Mouse (Mus musculus) stomach, postnatal 0 days (tissue): ENCODE results near the gene Rhog.

Source experiments
- CTCF ChIP-seq: IDR thresholded peaks from 2 replicates; pipeline ENCODE4 v1.5.1; 2016; ENCODE audit warnings: antibody characterized with exemption, low read depth, mild to moderate bottlenecking, moderate library complexity
- EP300 ChIP-seq: optimal IDR thresholded peaks from 2 replicates; pipeline ENCODE3; 2016; ENCODE audit warnings: antibody characterized with exemption

DNA sequence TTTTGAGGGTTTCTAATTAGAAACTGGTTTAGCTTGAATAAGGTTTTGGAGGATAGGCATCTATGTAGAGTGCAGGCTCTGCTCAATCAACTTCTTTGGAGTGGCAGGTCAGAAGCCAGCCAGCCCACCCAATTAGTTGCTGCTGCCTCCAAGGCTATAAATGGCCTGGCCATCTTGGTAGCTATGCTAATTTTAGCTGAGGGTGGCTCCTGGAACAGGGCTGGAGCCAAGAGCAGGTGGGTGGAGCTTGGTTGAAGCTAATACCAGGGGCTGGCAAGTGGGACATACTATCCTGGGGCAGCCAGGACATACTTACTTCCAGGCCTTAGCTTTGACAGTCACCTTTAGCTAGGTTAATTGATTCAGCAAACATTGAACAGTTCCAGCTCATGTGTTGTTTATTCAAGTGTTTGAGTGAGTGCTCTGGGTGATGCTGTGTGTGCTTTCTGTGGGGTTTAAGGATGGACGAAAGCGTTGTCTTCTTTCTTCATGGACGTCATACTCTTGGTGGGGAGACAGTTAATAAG lies 16.6 kb upstream of the Rhog start:
- TF ChIP-seq CTCF (no peak), EP300 (no peak)
